Mouse (Mus musculus): ENCODE data around the gene Xrra1. TPM values are rescaled to one million over a fixed set of nuclear protein-coding genes. Genes with fewer than 3 reads are reported as not detected.
"Not testable (repeated sequence)": the region's sequence is repeated elsewhere in the genome, so short reads cannot be mapped to it uniquely, and the experiment has no call there.

The Xrra1 gene
- polyA plus RNA-seq, 1 experiment from 2014 or later = 1.1 TPM

DNA sequence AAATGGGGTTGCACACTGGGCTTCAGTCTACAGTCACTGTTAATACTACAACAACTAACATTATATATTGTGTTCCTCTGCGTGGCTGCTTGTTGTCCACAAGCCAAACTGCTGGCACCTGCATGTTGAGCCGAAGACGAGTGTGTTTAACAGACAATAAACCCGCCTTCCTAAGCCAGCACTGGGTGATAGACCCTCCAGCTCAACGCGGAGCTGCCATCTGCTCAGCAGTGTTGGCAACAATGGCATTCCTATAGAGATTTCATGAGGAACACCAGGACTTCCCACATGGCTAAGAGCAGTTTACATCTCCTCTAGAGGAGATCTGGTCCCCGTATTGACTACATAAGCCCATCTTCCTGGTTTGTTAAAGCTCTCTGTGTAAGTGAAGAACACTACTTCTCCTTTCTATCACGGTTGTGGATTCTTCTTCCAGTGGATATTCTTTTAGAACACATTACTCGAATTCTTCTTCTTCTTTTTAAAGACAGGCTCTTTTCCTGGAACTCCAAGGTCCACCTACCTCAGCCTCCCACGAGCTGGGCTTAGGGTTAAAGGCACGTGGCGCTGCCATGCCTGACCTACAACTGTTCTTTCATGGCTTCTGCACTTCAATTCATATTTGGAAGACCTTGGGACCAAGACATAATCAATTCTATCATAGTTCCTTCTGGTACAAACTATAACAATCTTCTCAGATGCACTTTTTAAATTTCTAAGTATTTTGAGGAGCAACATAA lies 98.5 kb downstream of the Xrra1 start:
- H3K36me3 ChIP-seq (ENCODE audit: insufficient read depth, low read length) = 0 out of 2 replicates have a peak, but pooled peaks cover 4% of the 10 kb centered on the region
- no peak overlapping the region for H3K4me2 ChIP-seq (replicated peaks; ENCODE audit: low read depth, low read length)
- ATAC-seq (no peak), DNase-seq (ENCODE audit: low spot score) (no peak)
- peaks cover under 1% of the 10 kb centered on the region; the same call in 1 of the 2 replicates for H3K4me1 ChIP-seq (ENCODE audit: insufficient read depth, low read depth, low read length)
- H3K9ac ChIP-seq (replicated peaks; ENCODE audit: low read depth) = no peak overlapping the region
- H3K27me3 ChIP-seq (replicated peaks; ENCODE audit: insufficient read depth, low read length) = no peaks in the 10 kb centered on the region
- no peaks in the 10 kb centered on the region for H3K9me3 ChIP-seq (ENCODE audit: low read length)
- no peak overlapping the region for H3K27ac ChIP-seq (ENCODE audit: low read length)
- 84% methylated on average over 12 of the region's 12 CpGs for WGBS
- H3K4me3 ChIP-seq (ENCODE audit: low read depth, low read length) = no peak overlapping the region
- TF ChIP-seq EP300 (IDR thresholded peaks at IDR 0.05) (no peak), CTCF (IDR thresholded peaks at IDR 0.05) (no peak)

DNA sequence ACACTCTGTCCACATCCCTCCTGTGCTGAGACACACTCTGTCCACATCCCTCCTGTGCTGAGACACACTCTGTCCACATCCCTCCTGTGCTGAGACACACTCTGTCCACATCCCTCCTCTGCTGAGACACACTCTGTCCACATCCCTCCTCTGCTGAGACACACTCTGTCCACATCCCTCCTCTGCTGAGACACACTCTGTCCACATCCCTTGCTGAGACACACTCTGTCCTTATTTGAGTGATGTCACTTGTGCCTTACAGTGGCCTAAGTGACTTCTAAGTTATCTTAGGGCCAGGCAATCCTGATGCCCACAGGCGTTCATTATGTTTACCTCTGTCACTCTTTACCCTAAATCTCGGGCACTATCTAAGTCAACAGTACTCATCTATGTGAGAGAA lies 101.7 kb downstream of the Xrra1 start:
- H3K27me3 ChIP-seq (replicated peaks; ENCODE audit: insufficient read depth, low read length); H3K4me3 ChIP-seq (ENCODE audit: low read depth, low read length); H3K36me3 ChIP-seq (ENCODE audit: insufficient read depth, low read length); H3K27ac ChIP-seq (ENCODE audit: low read length); H3K9ac ChIP-seq (replicated peaks; ENCODE audit: low read depth); DNase-seq (ENCODE audit: low spot score); H3K9me3 ChIP-seq (ENCODE audit: low read length); ATAC-seq; H3K4me2 ChIP-seq (replicated peaks; ENCODE audit: low read depth, low read length): not testable (repeated sequence)
- 47% methylated on average over 2 of the region's 2 CpGs for WGBS
- H3K4me1 ChIP-seq (ENCODE audit: insufficient read depth, low read depth, low read length) = peaks cover 21% of the 10 kb centered on the region
- TF ChIP-seq EP300 (IDR thresholded peaks at IDR 0.05) = peak; percentile 22; the same call in 1 of the 2 replicates

DNA sequence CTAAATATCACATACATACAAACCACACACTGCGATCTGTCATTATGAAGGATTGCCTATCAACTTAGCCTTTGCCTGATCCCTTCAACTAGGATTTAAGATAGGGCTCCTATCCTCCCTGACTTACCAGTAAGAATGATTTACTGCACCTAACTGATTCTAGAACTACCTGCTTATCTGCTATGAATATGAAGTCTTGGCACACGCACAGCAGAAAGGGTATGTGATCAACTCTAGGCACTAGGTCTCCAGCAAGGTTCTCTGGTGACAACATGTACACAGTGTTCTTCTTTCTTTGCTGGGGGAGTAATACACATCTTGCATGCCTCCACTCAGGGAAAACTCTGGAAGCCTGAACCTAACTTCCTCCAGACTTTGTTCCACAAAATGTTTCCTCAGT lies 102.6 kb downstream of the Xrra1 start:
- no peak overlapping the region for H3K4me2 ChIP-seq (replicated peaks; ENCODE audit: low read depth, low read length)
- TF ChIP-seq EP300 (IDR thresholded peaks at IDR 0.05) (no peak), CTCF (IDR thresholded peaks at IDR 0.05) (no peak)
- peak overlapping the region; percentile 32; the same call in 1 of the 2 replicates for H3K27ac ChIP-seq (ENCODE audit: low read length)
- H3K36me3 ChIP-seq (ENCODE audit: insufficient read depth, low read length) = no peaks in the 10 kb centered on the region
- H3K9ac ChIP-seq (replicated peaks; ENCODE audit: low read depth) = no peak overlapping the region
- H3K9me3 ChIP-seq (ENCODE audit: low read length) = no peaks in the 10 kb centered on the region
- DNase-seq (ENCODE audit: low spot score) (no peak), ATAC-seq (no peak)
- WGBS = 87% methylated on average over 2 of the region's 2 CpGs
- H3K4me1 ChIP-seq (ENCODE audit: insufficient read depth, low read depth, low read length) = peaks cover 21% of the 10 kb centered on the region
- H3K4me3 ChIP-seq (ENCODE audit: low read depth, low read length) = no peak overlapping the region
- H3K27me3 ChIP-seq (replicated peaks; ENCODE audit: insufficient read depth, low read length) = no peaks in the 10 kb centered on the region

DNA sequence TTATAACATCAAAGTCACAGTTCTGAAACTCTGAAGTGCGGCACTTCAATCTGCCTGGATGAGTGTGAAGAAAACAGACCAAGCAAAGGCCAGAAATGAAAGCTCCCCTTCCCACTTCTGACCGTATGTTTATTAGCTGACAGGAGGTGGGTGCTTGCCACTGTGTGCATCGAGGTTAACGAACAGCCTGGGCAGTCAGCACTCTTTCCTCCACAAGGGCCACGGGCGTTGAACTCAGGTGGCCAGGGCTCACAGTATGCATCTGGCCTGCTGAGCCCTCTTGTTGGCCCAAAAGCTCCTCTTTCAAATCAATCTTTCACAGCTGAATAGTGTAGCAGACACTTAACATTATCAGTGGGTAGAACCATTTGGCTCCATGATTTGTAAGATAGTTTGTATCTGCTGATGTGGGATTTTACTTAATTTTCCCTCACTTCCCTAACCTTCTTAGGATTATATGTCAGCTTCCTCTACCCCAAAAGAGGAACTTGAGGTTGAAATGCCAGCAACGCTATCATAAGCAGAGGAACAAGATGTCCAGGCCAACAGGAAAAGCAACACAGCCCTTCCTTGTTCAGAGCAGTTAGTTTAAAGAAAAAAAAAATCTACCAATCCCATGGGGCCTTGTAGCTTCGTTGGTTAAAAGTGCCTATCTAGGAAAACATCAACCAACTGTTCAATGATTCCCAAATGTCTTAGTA lies 103.8 kb downstream of the Xrra1 start:
- 31% methylated on average over 8 of the region's 8 CpGs for WGBS
- H3K27me3 ChIP-seq (replicated peaks; ENCODE audit: insufficient read depth, low read length) = no peaks in the 10 kb centered on the region

DNA sequence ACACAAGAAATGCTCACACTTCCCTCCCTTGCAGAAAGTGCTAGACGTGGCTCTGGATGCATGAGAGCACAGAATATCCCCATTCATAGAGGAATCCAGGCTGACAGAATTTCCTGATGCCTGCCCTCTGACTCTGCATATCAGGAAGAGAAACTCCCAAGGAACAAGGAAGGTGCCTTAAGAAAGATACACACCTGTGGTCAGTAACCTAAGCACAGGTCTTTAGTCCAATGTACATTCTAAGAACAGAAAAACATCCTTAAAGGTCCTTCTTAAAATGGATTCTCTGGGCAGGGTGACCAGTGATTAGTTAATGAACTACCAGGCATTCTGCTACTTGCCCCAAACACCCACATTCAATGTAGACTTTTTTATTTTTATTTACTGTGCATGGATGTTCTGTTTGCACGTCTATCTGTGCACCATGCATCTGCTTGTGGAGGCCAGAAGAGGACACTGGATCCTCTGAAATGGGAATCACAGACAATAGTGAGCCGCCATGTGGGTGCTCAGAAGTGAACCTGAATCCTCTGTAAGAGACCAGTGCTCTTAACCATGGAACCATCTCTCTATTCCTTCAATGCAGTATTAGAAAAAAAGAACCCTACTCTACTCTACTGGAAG lies 104.4 kb downstream of the Xrra1 start:
- no peak; the same call in 1 of the 2 replicates for ATAC-seq
- no peak for TF ChIP-seq EP300 (IDR thresholded peaks at IDR 0.05)
- no peak for TF ChIP-seq CTCF (IDR thresholded peaks at IDR 0.05)

More for the DNA sequence above, 103.8 kb downstream of the Xrra1 start:
- H3K36me3 ChIP-seq (ENCODE audit: insufficient read depth, low read length) = no peaks in the 10 kb centered on the region
- no peaks in the 10 kb centered on the region for H3K9me3 ChIP-seq (ENCODE audit: low read length)
- peak; percentile 72 for DNase-seq (ENCODE audit: low spot score)
- peak; percentile 55 for ATAC-seq
- no peak overlapping the region for H3K4me3 ChIP-seq (ENCODE audit: low read depth, low read length)
- H3K4me2 ChIP-seq (replicated peaks; ENCODE audit: low read depth, low read length) = no peak overlapping the region
- TF ChIP-seq EP300 (IDR thresholded peaks at IDR 0.05) (peak; percentile 93), CTCF (IDR thresholded peaks at IDR 0.05) (no peak)
- peak overlapping the region; percentile 84 for H3K27ac ChIP-seq (ENCODE audit: low read length)
- H3K4me1 ChIP-seq (ENCODE audit: insufficient read depth, low read depth, low read length) = peaks cover 21% of the 10 kb centered on the region
- H3K9ac ChIP-seq (replicated peaks; ENCODE audit: low read depth) = no peak overlapping the region

More for the DNA sequence above, 104.4 kb downstream of the Xrra1 start:
- peaks cover 21% of the 10 kb centered on the region for H3K4me1 ChIP-seq (ENCODE audit: insufficient read depth, low read depth, low read length)
- H3K36me3 ChIP-seq (ENCODE audit: insufficient read depth, low read length) = no peaks in the 10 kb centered on the region
- 64% methylated on average over 3 of the region's 3 CpGs for WGBS
- H3K4me2 ChIP-seq (replicated peaks; ENCODE audit: low read depth, low read length) = no peak overlapping the region
- H3K4me3 ChIP-seq (ENCODE audit: low read depth, low read length) = no peak overlapping the region
- H3K9me3 ChIP-seq (ENCODE audit: low read length) = no peaks in the 10 kb centered on the region
- H3K27ac ChIP-seq (ENCODE audit: low read length) = peak overlapping the region; percentile 84
- no peaks in the 10 kb centered on the region for H3K27me3 ChIP-seq (replicated peaks; ENCODE audit: insufficient read depth, low read length)
- DNase-seq (ENCODE audit: low spot score) = no peak
- no peak overlapping the region for H3K9ac ChIP-seq (replicated peaks; ENCODE audit: low read depth)
